ENCODE assay signal across 11 mouse cellular contexts in the genomic region with DNA sequence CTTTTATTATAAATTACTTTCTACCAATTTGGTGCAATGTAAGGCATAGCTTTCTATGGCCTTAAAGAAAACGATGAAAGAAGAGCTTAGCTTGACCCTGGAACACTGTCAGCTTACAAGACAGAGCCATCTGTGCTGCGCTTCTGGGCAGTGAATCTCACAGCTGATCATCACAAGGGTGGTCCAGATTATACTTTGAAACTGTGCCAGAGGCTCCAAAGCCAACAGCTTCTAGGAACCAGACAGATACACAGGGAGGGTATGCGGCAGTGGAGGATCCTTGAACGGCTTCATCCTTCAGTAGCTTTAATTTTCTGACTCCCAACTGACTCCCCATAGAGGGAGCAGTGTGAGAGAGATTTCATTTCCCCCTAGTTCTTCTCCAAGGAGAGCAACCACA. TPM values are rescaled to one million over a fixed set of nuclear protein-coding genes. Genes with fewer than 3 reads are reported as not detected.
A peak's percentile ranks its signal among the peaks of the same experiment; 100 is the strongest.
DNase-seq lines count a peak whose midpoint lies in the region; ATAC-seq lines count a peak whose summit lies in the region.
"Had no signal": no experiment of that assay in that cellular context is flagged by ENCODE, and none has a peak within 500 bp of the region (broad histone marks: within the 10 kb centered on the region; RNA-seq: fewer than 3 reads in every experiment).

No protein-coding gene starts in this region.

- H3K27ac ChIP-seq in forebrain, embryonic 16.5 days (ENCODE audit: low read length), result no peak overlapping the region
- H3K27ac ChIP-seq in forebrain, embryonic 12.5 days, result no peak overlapping the region
- H3K27ac ChIP-seq in midbrain, embryonic 16.5 days (ENCODE audit: low read length), result no peak overlapping the region
- H3K27ac ChIP-seq: forebrain, embryonic 13.5 days; macrophage had no signal

- H3K4me3 ChIP-seq in forebrain, embryonic 16.5 days (replicated peaks; ENCODE audit: low read length), result no peak overlapping the region
- no peak overlapping the region for H3K4me3 ChIP-seq in forebrain, embryonic 12.5 days (replicated peaks)
- H3K4me3 ChIP-seq in midbrain, embryonic 16.5 days (ENCODE audit: low read depth, low read length), result no peak overlapping the region
- H3K4me3 ChIP-seq: forebrain, embryonic 13.5 days had no signal

- H3K4me1 ChIP-seq in forebrain, embryonic 16.5 days (replicated peaks; ENCODE audit: control insufficient read depth, insufficient read depth, low read length), result peaks cover 2% of the 10 kb centered on the region; the same call in 1 of the 2 replicates
- H3K4me1 ChIP-seq in forebrain, embryonic 12.5 days, result no peaks in the 10 kb centered on the region
- H3K4me1 ChIP-seq in midbrain, embryonic 16.5 days (ENCODE audit: control insufficient read depth, insufficient read depth, low read length), result no peaks in the 10 kb centered on the region
- H3K4me1 ChIP-seq: forebrain, embryonic 13.5 days had no signal

- H3K4me2 ChIP-seq in forebrain, embryonic 16.5 days (ENCODE audit: low read length), result no peak overlapping the region
- H3K4me2 ChIP-seq in forebrain, embryonic 12.5 days, result no peak overlapping the region
- no peak overlapping the region for H3K4me2 ChIP-seq in midbrain, embryonic 16.5 days (ENCODE audit: low read length)
- H3K4me2 ChIP-seq: forebrain, embryonic 13.5 days had no signal

- no peaks in the 10 kb centered on the region for H3K36me3 ChIP-seq in forebrain, embryonic 16.5 days (ENCODE audit: control insufficient read depth, insufficient read depth)
- H3K36me3 ChIP-seq in forebrain, embryonic 12.5 days (replicated peaks), result no peaks in the 10 kb centered on the region
- H3K36me3 ChIP-seq in midbrain, embryonic 16.5 days (ENCODE audit: control insufficient read depth, insufficient read depth, low read length), result no peaks in the 10 kb centered on the region
- H3K36me3 ChIP-seq: G1E had no signal

- DNase-seq in lung, postnatal 10 days, result peak; percentile 9
- no peak for DNase-seq in lung, postnatal 4 days
- peak; percentile 13 to 15 for DNase-seq in cerebellum, postnatal 36 days
- DNase-seq in testis, postnatal 14 days (ENCODE audit: low spot score), result no peak
- DNase-seq: kidney, adult 9 months had no signal

- no peaks in the 10 kb centered on the region for H3K9me3 ChIP-seq in forebrain, embryonic 16.5 days (ENCODE audit: control insufficient read depth, low read length)
- H3K9me3 ChIP-seq in forebrain, embryonic 12.5 days, result no peaks in the 10 kb centered on the region
- no peaks in the 10 kb centered on the region for H3K9me3 ChIP-seq in midbrain, embryonic 16.5 days (replicated peaks; ENCODE audit: control insufficient read depth, low read length, poor library complexity, severe bottlenecking)
- H3K9me3 ChIP-seq: forebrain, embryonic 13.5 days; G1E had no signal

- WGBS in forebrain, embryonic 16.5 days, result 60% methylated on average over 4 of the region's 4 CpGs
- WGBS in forebrain, embryonic 12.5 days, result 88% methylated on average over 4 of the region's 4 CpGs
- 79% methylated on average over 4 of the region's 4 CpGs for WGBS in midbrain, embryonic 16.5 days

- no peaks in the 10 kb centered on the region for H3K27me3 ChIP-seq in forebrain, embryonic 16.5 days (replicated peaks; ENCODE audit: control insufficient read depth, insufficient read depth, low read length)
- no peaks in the 10 kb centered on the region for H3K27me3 ChIP-seq in forebrain, embryonic 12.5 days
- no peaks in the 10 kb centered on the region for H3K27me3 ChIP-seq in midbrain, embryonic 16.5 days (ENCODE audit: control insufficient read depth, insufficient read depth, low read depth, low read length)
- H3K27me3 ChIP-seq: forebrain, embryonic 13.5 days had no signal

- peak; percentile 58 for ATAC-seq in forebrain, embryonic 16.5 days
- no peak for ATAC-seq in forebrain, embryonic 12.5 days (ENCODE audit: low FRiP score)
- 0 out of 2 replicates have a peak, but pooled peaks have one; percentile 42 for ATAC-seq in midbrain, embryonic 16.5 days
- ATAC-seq: forebrain, embryonic 13.5 days had no signal

- H3K9ac ChIP-seq in forebrain, embryonic 16.5 days (replicated peaks; ENCODE audit: low read depth, low read length), result no peak overlapping the region
- H3K9ac ChIP-seq in forebrain, embryonic 12.5 days, result no peak overlapping the region
- no peak overlapping the region for H3K9ac ChIP-seq in midbrain, embryonic 16.5 days (ENCODE audit: low read depth, low read length)
- H3K9ac ChIP-seq: forebrain, embryonic 13.5 days had no signal

RNA-seq across cellular contexts. Expression of a gene that starts 28.5 kb away (rescaled TPM):
- polyA plus RNA-seq in forebrain, embryonic 16.5 days (2015; fragmentation: Nextera tagmentation; extraction: Ambion mirVana), result not detected in 2 replicates
- not detected in 2 replicates for polyA plus RNA-seq in forebrain, embryonic 12.5 days (2016; fragmentation: Nextera tagmentation; extraction: Ambion mirVana)
- polyA plus RNA-seq in midbrain, embryonic 16.5 days (2015; fragmentation: Nextera tagmentation; extraction: Ambion mirVana), result not detected in 2 replicates
- polyA plus RNA-seq: forebrain, embryonic 13.5 days; G1E; macrophage had no signal

Comparison
In these comparisons a context has a peak if more than half of its experiments do, and no peak if none do; other contexts are left out.
1. DNase-seq: peak in lung, postnatal 10 days (single experiment) and cerebellum, postnatal 36 days (2 of 2); none in lung, postnatal 4 days (0 of 2) and testis, postnatal 14 days (single experiment).